Mouse (Mus musculus): ENCODE data around the gene Aamp. TPM values are rescaled to one million over a fixed set of nuclear protein-coding genes. Genes with fewer than 3 reads are reported as not detected.

Aamp gene
- polyA plus RNA-seq, 1 experiment from 2014 or later: 173 TPM

DNA sequence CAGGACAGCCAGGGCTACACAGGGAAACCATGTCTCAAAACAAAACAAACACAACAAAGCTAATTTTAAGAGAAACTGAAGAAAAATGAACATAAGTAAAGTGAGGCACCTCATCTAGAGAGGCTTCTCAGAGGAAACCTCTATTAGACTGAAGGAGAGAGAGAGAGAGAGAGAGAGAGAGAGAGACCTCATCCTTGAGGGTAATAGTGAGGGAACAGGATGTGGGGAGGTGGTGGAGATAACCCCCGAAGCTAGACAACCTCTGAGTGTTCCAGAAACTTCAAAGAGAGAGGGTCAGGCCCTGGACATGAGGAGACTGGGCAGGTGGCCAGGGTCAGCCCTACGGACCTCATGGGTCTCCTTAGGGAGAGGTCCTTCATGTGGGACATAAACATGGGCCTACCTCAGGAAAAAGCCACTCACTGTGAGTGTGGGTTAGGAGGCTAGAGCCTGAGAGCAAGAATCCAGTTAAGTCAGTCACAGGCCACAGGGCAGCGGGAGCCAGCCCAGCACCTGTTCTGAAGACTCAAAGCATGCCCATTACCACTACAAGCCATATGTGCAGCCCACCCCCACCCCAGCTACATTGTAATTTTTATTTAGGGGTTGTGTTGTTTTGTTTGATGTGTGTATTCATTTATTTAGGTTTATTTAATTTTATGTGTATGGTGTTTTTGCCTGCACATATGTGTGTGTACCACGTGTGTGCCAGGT is 31.7 kb upstream of the Aamp start:
- 68% methylated on average over 4 of the region's 4 CpGs for WGBS (ENCODE audit: insufficient replicate concordance)
- Histone ChIP-seq H3K4me1 (ENCODE audit: control insufficient read depth, insufficient read depth, low read length) (peaks cover 2% of the 10 kb centered on the region), H3K9me3 (replicated peaks; ENCODE audit: control insufficient read depth, low read length) (no peaks in the 10 kb centered on the region), H3K27me3 (ENCODE audit: control insufficient read depth, insufficient read depth, low read length) (no peaks in the 10 kb centered on the region), H3K4me3 (ENCODE audit: low read depth, low read length) (no peak overlapping the region), H3K27ac (ENCODE audit: low read depth, low read length) (no peak overlapping the region), H3K4me2 (no peak overlapping the region), H3K9ac (ENCODE audit: low read depth, low read length) (no peak overlapping the region), H3K36me3 (ENCODE audit: control insufficient read depth, insufficient read depth, low read length) (no peaks in the 10 kb centered on the region)
- no peak for ATAC-seq (replicated peaks; ENCODE audit: insufficient number of reproducible peaks, low FRiP score, low TSS enrichment)

DNA sequence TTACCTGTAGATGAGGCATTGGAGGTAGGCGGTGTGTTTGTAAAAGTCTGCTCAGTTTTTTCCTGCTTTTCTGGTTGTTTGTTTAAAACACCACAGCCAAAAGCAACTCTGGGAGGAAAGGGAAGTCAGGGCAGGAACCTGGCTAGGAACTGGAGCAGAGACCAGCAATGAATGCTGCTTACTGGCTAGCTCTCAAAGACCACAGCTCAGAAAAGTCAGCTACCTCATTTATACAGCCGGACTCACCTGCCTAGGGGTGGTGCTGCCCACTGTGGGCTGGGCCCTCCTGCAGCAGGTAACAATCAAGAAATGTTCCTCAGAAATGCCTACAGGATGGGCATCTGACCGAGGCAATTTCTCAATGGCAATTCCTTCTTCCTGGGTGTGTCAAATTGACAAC is 30.3 kb upstream of the Aamp start:
- Histone ChIP-seq H3K27ac (ENCODE audit: low read depth, low read length) (no peak overlapping the region), H3K9me3 (replicated peaks; ENCODE audit: control insufficient read depth, low read length) (no peaks in the 10 kb centered on the region), H3K27me3 (ENCODE audit: control insufficient read depth, insufficient read depth, low read length) (no peaks in the 10 kb centered on the region), H3K36me3 (ENCODE audit: control insufficient read depth, insufficient read depth, low read length) (no peaks in the 10 kb centered on the region), H3K4me3 (ENCODE audit: low read depth, low read length) (no peak overlapping the region), H3K9ac (ENCODE audit: low read depth, low read length) (no peak overlapping the region), H3K4me1 (ENCODE audit: control insufficient read depth, insufficient read depth, low read length) (peaks cover 3% of the 10 kb centered on the region), H3K4me2 (no peak overlapping the region)
- no peak for ATAC-seq (replicated peaks; ENCODE audit: insufficient number of reproducible peaks, low FRiP score, low TSS enrichment)
- 77% methylated on average over 3 of the region's 3 CpGs for WGBS (ENCODE audit: insufficient replicate concordance)

- no peak overlapping the region for H3K4me2 ChIP-seq
- no peaks in the 10 kb centered on the region for H3K9me3 ChIP-seq (replicated peaks; ENCODE audit: control insufficient read depth, low read length)
- H3K9ac ChIP-seq (ENCODE audit: low read depth, low read length): no peak overlapping the region
- H3K27ac ChIP-seq (ENCODE audit: low read depth, low read length): 0 out of 2 replicates have a peak overlapping the region, but pooled peaks have one; percentile 29
- 1% methylated on average over 3 of the region's 3 CpGs for WGBS (ENCODE audit: insufficient replicate concordance)
- H3K36me3 ChIP-seq (ENCODE audit: control insufficient read depth, insufficient read depth, low read length): no peaks in the 10 kb centered on the region
- ATAC-seq (replicated peaks; ENCODE audit: insufficient number of reproducible peaks, low FRiP score, low TSS enrichment): no peak
- no peak overlapping the region for H3K4me3 ChIP-seq (ENCODE audit: low read depth, low read length)
- no peaks in the 10 kb centered on the region for H3K27me3 ChIP-seq (ENCODE audit: control insufficient read depth, insufficient read depth, low read length)
- H3K4me1 ChIP-seq (ENCODE audit: control insufficient read depth, insufficient read depth, low read length): peaks cover 10% of the 10 kb centered on the region
These were observed 28.6 kb upstream of the Aamp start for GRCm38 (mm10) chr1:74313049-74313692.

DNA sequence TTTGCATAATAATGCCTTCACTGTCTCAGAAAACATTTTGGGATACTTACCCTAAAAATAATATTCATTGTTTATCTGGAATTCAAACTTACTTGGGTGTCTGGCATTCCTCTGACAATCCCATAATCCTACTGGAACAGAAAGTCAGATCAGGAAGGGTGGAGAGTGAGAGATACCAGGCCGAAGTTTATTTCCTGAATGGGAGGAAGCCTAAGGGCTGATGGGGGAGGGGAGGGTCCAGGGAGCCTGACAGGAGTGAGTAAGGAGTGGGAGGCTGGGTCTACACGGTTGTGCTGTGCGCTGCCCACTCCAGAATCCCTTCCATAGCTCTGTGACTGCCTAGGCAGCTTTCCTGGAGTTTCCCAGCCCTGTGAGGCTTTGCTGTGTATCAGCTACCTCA is 25.2 kb upstream of the Aamp start:
- WGBS (ENCODE audit: insufficient replicate concordance): 13% methylated on average over 3 of the region's 3 CpGs
- H3K9ac ChIP-seq (ENCODE audit: low read depth, low read length): 0 out of 2 replicates have a peak overlapping the region, but pooled peaks have one; percentile 46
- H3K36me3 ChIP-seq (ENCODE audit: control insufficient read depth, insufficient read depth, low read length): no peaks in the 10 kb centered on the region
- H3K9me3 ChIP-seq (replicated peaks; ENCODE audit: control insufficient read depth, low read length): no peaks in the 10 kb centered on the region
- H3K4me2 ChIP-seq: no peak overlapping the region
- no peak overlapping the region for H3K4me3 ChIP-seq (ENCODE audit: low read depth, low read length)
- ATAC-seq (replicated peaks; ENCODE audit: insufficient number of reproducible peaks, low FRiP score, low TSS enrichment): peak; percentile 71; the same call in 1 of the 2 replicates
- H3K4me1 ChIP-seq (ENCODE audit: control insufficient read depth, insufficient read depth, low read length): peaks cover 10% of the 10 kb centered on the region
- H3K27me3 ChIP-seq (ENCODE audit: control insufficient read depth, insufficient read depth, low read length): no peaks in the 10 kb centered on the region
- H3K27ac ChIP-seq (ENCODE audit: low read depth, low read length): peak overlapping the region; percentile 84

GRCm38 (mm10) chr1:74308001-74308964 is 23.7 kb upstream of the Aamp start:
- no peak for ATAC-seq (replicated peaks; ENCODE audit: insufficient number of reproducible peaks, low FRiP score, low TSS enrichment)

DNA sequence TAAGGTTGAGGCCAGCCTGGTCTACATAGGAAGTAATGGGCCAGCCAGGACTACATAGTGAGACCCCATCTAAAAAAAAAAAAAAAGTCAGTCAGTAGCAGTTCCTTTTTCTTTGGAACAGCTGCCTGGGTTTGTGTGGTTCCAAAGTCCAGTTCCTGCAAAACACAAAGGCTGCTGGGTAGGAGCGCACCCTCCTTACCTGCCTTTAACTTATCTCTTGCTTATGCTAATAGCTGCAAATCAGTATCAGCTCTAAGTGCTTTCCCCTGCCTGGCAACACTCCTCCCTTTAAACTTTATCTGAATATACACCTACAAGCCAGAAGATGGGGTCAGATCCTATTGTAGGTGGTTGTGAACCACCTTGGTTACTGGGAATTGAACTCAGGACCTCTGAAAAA is 22.6 kb upstream of the Aamp start:
- Histone ChIP-seq H3K4me3 (ENCODE audit: low read depth, low read length) (no peak overlapping the region), H3K4me1 (ENCODE audit: control insufficient read depth, insufficient read depth, low read length) (peaks cover 18% of the 10 kb centered on the region), H3K9me3 (replicated peaks; ENCODE audit: control insufficient read depth, low read length) (no peaks in the 10 kb centered on the region), H3K27me3 (ENCODE audit: control insufficient read depth, insufficient read depth, low read length) (no peaks in the 10 kb centered on the region), H3K27ac (ENCODE audit: low read depth, low read length) (no peak overlapping the region), H3K36me3 (ENCODE audit: control insufficient read depth, insufficient read depth, low read length) (no peaks in the 10 kb centered on the region), H3K9ac (ENCODE audit: low read depth, low read length) (no peak overlapping the region), H3K4me2 (no peak overlapping the region)
- WGBS (ENCODE audit: insufficient replicate concordance): 96% methylated on average over 1 of the region's 1 CpGs
- no peak for ATAC-seq (replicated peaks; ENCODE audit: insufficient number of reproducible peaks, low FRiP score, low TSS enrichment)

More at GRCm38 (mm10) chr1:74308001-74308964, 23.7 kb upstream of the Aamp start:
- Histone ChIP-seq H3K27ac (ENCODE audit: low read depth, low read length) (no peak overlapping the region), H3K27me3 (ENCODE audit: control insufficient read depth, insufficient read depth, low read length) (no peaks in the 10 kb centered on the region), H3K4me2 (no peak overlapping the region), H3K4me3 (ENCODE audit: low read depth, low read length) (no peak overlapping the region), H3K9ac (ENCODE audit: low read depth, low read length) (no peak overlapping the region), H3K36me3 (ENCODE audit: control insufficient read depth, insufficient read depth, low read length) (no peaks in the 10 kb centered on the region), H3K4me1 (ENCODE audit: control insufficient read depth, insufficient read depth, low read length) (peaks cover 12% of the 10 kb centered on the region), H3K9me3 (replicated peaks; ENCODE audit: control insufficient read depth, low read length) (no peaks in the 10 kb centered on the region)
- WGBS (ENCODE audit: insufficient replicate concordance): 68% methylated on average over 10 of the region's 10 CpGs

GRCm38 (mm10) chr1:74305522-74305921 is 21.0 kb upstream of the Aamp start, which contains the start of gene Tmbim1:
Gene Tmbim1, minus strand, starts transcription at chr1:74305622.
- no peaks in the 10 kb centered on the region for H3K36me3 ChIP-seq (ENCODE audit: control insufficient read depth, insufficient read depth, low read length)
- H3K27ac ChIP-seq (ENCODE audit: low read depth, low read length): no peak within 1 kb of the TSS
- H3K4me3 ChIP-seq (ENCODE audit: low read depth, low read length): peak within 1 kb of the TSS; percentile 73
- WGBS (ENCODE audit: insufficient replicate concordance): 92% methylated on average over 2 of the region's 2 CpGs
- no peaks in the 10 kb centered on the region for H3K9me3 ChIP-seq (replicated peaks; ENCODE audit: control insufficient read depth, low read length)
- peaks cover 21% of the 10 kb centered on the region for H3K4me1 ChIP-seq (ENCODE audit: control insufficient read depth, insufficient read depth, low read length)
- H3K27me3 ChIP-seq (ENCODE audit: control insufficient read depth, insufficient read depth, low read length): no peaks in the 10 kb centered on the region
- no peak within 1 kb of the TSS for H3K9ac ChIP-seq (ENCODE audit: low read depth, low read length)
- ATAC-seq (replicated peaks; ENCODE audit: insufficient number of reproducible peaks, low FRiP score, low TSS enrichment): no peak
- H3K4me2 ChIP-seq: peak within 1 kb of the TSS; percentile 85

DNA sequence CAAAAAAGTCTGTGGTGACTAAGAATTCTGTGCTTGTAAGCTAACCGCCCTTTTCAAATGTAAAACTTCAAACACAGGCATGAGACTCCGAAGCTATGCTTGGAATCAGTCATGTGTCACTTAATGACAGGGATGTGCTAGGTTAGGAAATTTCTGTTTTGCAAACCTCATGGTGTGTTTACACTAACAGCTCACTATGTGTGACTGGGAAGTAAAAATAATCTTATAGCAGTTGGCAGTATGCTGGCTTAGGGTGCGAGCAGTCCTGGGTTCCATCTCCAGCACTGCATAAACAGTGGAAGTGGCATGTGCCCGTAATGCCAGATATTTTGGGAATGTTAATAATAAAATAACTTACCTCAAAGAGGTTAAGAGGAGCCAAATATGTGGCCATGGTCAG is 20.4 kb upstream of the Aamp start:
- Histone ChIP-seq H3K9ac (ENCODE audit: low read depth, low read length) (no peak overlapping the region), H3K4me2 (no peak overlapping the region), H3K4me3 (ENCODE audit: low read depth, low read length) (no peak overlapping the region), H3K36me3 (ENCODE audit: control insufficient read depth, insufficient read depth, low read length) (no peaks in the 10 kb centered on the region), H3K27ac (ENCODE audit: low read depth, low read length) (no peak overlapping the region), H3K27me3 (ENCODE audit: control insufficient read depth, insufficient read depth, low read length) (no peaks in the 10 kb centered on the region), H3K4me1 (ENCODE audit: control insufficient read depth, insufficient read depth, low read length) (peaks cover 24% of the 10 kb centered on the region), H3K9me3 (replicated peaks; ENCODE audit: control insufficient read depth, low read length) (no peaks in the 10 kb centered on the region)
- no peak for ATAC-seq (replicated peaks; ENCODE audit: insufficient number of reproducible peaks, low FRiP score, low TSS enrichment)
- 64% methylated on average over 4 of the region's 4 CpGs for WGBS (ENCODE audit: insufficient replicate concordance)
